Mouse (Mus musculus): ENCODE data around the gene Aspscr1. TPM values are rescaled to one million over a fixed set of nuclear protein-coding genes. Genes with fewer than 3 reads are reported as not detected.

The Aspscr1 gene
- total and polyA plus RNA-seq, 3 experiments: 35.2 to 38.6 (median 38.3) TPM

GRCm38 (mm10) chr11:120744121-120744701, 71.4 kb downstream of the Aspscr1 start:
- WGBS: 80% methylated on average over 7 of the region's 7 CpGs
- peaks cover 7% of the 10 kb centered on the region for H3K4me1 ChIP-seq (ENCODE audit: control insufficient read depth, insufficient read depth, low read length)
- H3K9ac ChIP-seq (ENCODE audit: low read depth, low read length): no peak overlapping the region
- H3K27ac ChIP-seq: no peak overlapping the region
- DNase-seq: no peak
- TF ChIP-seq POLR2A (IDR thresholded peaks at IDR 0.05; ENCODE audit: insufficient read depth, low read depth, low read length): no peak
- no peak for TF ChIP-seq EP300 (IDR thresholded peaks at IDR 0.05; ENCODE audit: insufficient read depth, low read depth, low read length)
- no peak for TF ChIP-seq CTCF (IDR thresholded peaks at IDR 0.05)
- no peak overlapping the region for H3K4me3 ChIP-seq
- H3K79me2 ChIP-seq (replicated peaks; ENCODE audit: control insufficient read depth, insufficient read depth, low read length): no peaks in the 10 kb centered on the region
- no peaks in the 10 kb centered on the region for H3K27me3 ChIP-seq (ENCODE audit: control insufficient read depth, insufficient read depth, low read length)
- intact Hi-C loops (cut with DNase I): no loop called here
- H3K36me3 ChIP-seq (ENCODE audit: control insufficient read depth, insufficient read depth, low read length): peaks cover 3% of the 10 kb centered on the region; the same call in 1 of the 2 replicates

GRCm38 (mm10) chr11:120747974-120748373, 75.2 kb downstream of the Aspscr1 start:
- 47% methylated on average over 4 of the region's 4 CpGs for WGBS

GRCm38 (mm10) chr11:120749430-120749829, 76.7 kb downstream of the Aspscr1 start:
- Histone ChIP-seq H3K79me2 (replicated peaks; ENCODE audit: control insufficient read depth, insufficient read depth, low read length) (no peaks in the 10 kb centered on the region), H3K27me3 (ENCODE audit: control insufficient read depth, insufficient read depth, low read length) (no peaks in the 10 kb centered on the region), H3K36me3 (ENCODE audit: control insufficient read depth, insufficient read depth, low read length) (peaks cover 3% of the 10 kb centered on the region; the same call in 1 of the 2 replicates), H3K4me3 (no peak overlapping the region), H3K4me1 (ENCODE audit: control insufficient read depth, insufficient read depth, low read length) (peaks cover 7% of the 10 kb centered on the region), H3K9ac (ENCODE audit: low read depth, low read length) (no peak overlapping the region), H3K27ac (no peak overlapping the region)
- peak in 1 of 2 experiments; percentile 44 for DNase-seq
- WGBS: 61% methylated on average over 8 of the region's 8 CpGs
- intact Hi-C loops (cut with DNase I): no loop called here
- TF ChIP-seq EP300 (IDR thresholded peaks at IDR 0.05; ENCODE audit: insufficient read depth, low read depth, low read length) (0 out of 2 replicates have a peak, but pooled peaks have one; percentile 49), CTCF (IDR thresholded peaks at IDR 0.05) (peak; percentile 71), POLR2A (IDR thresholded peaks at IDR 0.05; ENCODE audit: insufficient read depth, low read depth, low read length) (no peak)

More at GRCm38 (mm10) chr11:120747974-120748373, 75.2 kb downstream of the Aspscr1 start:
- Histone ChIP-seq H3K9ac (ENCODE audit: low read depth, low read length) (no peak overlapping the region), H3K27ac (peak overlapping the region; percentile 49), H3K4me3 (no peak overlapping the region), H3K36me3 (ENCODE audit: control insufficient read depth, insufficient read depth, low read length) (peaks cover 3% of the 10 kb centered on the region; the same call in 1 of the 2 replicates), H3K79me2 (replicated peaks; ENCODE audit: control insufficient read depth, insufficient read depth, low read length) (no peaks in the 10 kb centered on the region), H3K4me1 (ENCODE audit: control insufficient read depth, insufficient read depth, low read length) (peaks cover 7% of the 10 kb centered on the region), H3K27me3 (ENCODE audit: control insufficient read depth, insufficient read depth, low read length) (no peaks in the 10 kb centered on the region)
- TF ChIP-seq EP300 (IDR thresholded peaks at IDR 0.05; ENCODE audit: insufficient read depth, low read depth, low read length): peak; percentile 43; the same call in 1 of the 2 replicates
- no peak for TF ChIP-seq POLR2A (IDR thresholded peaks at IDR 0.05; ENCODE audit: insufficient read depth, low read depth, low read length)
- no peak for DNase-seq
- intact Hi-C loops (cut with DNase I): no loop called here

- Histone ChIP-seq H3K9ac (ENCODE audit: low read depth, low read length) (no peak overlapping the region), H3K27me3 (ENCODE audit: control insufficient read depth, insufficient read depth, low read length) (no peaks in the 10 kb centered on the region), H3K27ac (no peak overlapping the region), H3K4me3 (no peak overlapping the region), H3K4me1 (ENCODE audit: control insufficient read depth, insufficient read depth, low read length) (peaks cover 7% of the 10 kb centered on the region), H3K36me3 (ENCODE audit: control insufficient read depth, insufficient read depth, low read length) (peaks cover 3% of the 10 kb centered on the region; the same call in 1 of the 2 replicates), H3K79me2 (replicated peaks; ENCODE audit: control insufficient read depth, insufficient read depth, low read length) (no peaks in the 10 kb centered on the region)
- TF ChIP-seq POLR2A (IDR thresholded peaks at IDR 0.05; ENCODE audit: insufficient read depth, low read depth, low read length) (no peak), CTCF (IDR thresholded peaks at IDR 0.05) (no peak), EP300 (IDR thresholded peaks at IDR 0.05; ENCODE audit: insufficient read depth, low read depth, low read length) (no peak)
- no peak for DNase-seq
- 63% methylated on average over 4 of the region's 4 CpGs for WGBS
- intact Hi-C loops (cut with DNase I): loop anchor here (2.0 kb wide), 1 partner anchor 31 kb away; the partner anchor contains the start of gene Rac3
These were observed 78.8 kb downstream of the Aspscr1 start for GRCm38 (mm10) chr11:120751606-120752005.

Small RNA genes within 50 kb of the gene (microRNA-seq; reads per million reads assigned to microRNA genes)
- 0 to 1.1 reads per million in 2 experiments for gene Mir6936

Other genes starting within 250 kb of the Aspscr1 start
Only the 30 nearest of the 32 such genes appear.
- under 1 TPM; 0.52 to 0.76 TPM for gene Pde6g, start 219.5 kb upstream of the Aspscr1 start, total RNA-seq (2021)
- 0.53 and 1.3 TPM in 2 replicates for gene Pde6g, start 219.5 kb upstream of the Aspscr1 start, polyA plus RNA-seq (2012; rRNA removed)
- gene Oxld1, start 214.9 kb upstream of the Aspscr1 start, total RNA-seq (2021): 10 to 100 TPM; 57.4 to 61.6 TPM
- 52.0 and 59.4 TPM in 2 replicates for gene Oxld1, start 214.9 kb upstream of the Aspscr1 start, polyA plus RNA-seq (2012; rRNA removed)
- 1 to 10 TPM; 5.8 to 6.0 TPM for gene Ccdc137, start 214.9 kb upstream of the Aspscr1 start, total RNA-seq (2021)
- gene Ccdc137, start 214.9 kb upstream of the Aspscr1 start, polyA plus RNA-seq (2012; rRNA removed): 6.7 and 11.7 TPM in 2 replicates
- 10 to 100 TPM in 1 of 2 experiments, 1 to 10 TPM in 1; 9.1 to 10.8 TPM for gene Arl16, start 205.4 kb upstream of the Aspscr1 start, total RNA-seq (2021)
- gene Arl16, start 205.4 kb upstream of the Aspscr1 start, polyA plus RNA-seq (2012; rRNA removed): 13.6 and 17.1 TPM in 2 replicates
- 100 to 1,000 TPM; 207 to 232 TPM for gene Mrpl12, start 188.4 kb upstream of the Aspscr1 start, total RNA-seq (2021)
- 199 and 200 TPM in 2 replicates for gene Mrpl12, start 188.4 kb upstream of the Aspscr1 start, polyA plus RNA-seq (2012; rRNA removed)
- 10 to 100 TPM; 14.1 to 14.6 TPM for gene Slc25a10, start 181.1 kb upstream of the Aspscr1 start, total RNA-seq (2021)
- gene Slc25a10, start 181.1 kb upstream of the Aspscr1 start, polyA plus RNA-seq (2012; rRNA removed): 32.6 and 40.9 TPM in 2 replicates
- under 1 TPM; 0.68 to 0.73 TPM for gene Gcgr, start 142.3 kb upstream of the Aspscr1 start, total RNA-seq (2021)
- gene Gcgr, start 142.3 kb upstream of the Aspscr1 start, polyA plus RNA-seq (2012; rRNA removed): 2.1 and 2.3 TPM in 2 replicates
- 10 to 100 TPM; 38.5 to 43.9 TPM for gene Mcrip1, start 123.2 kb upstream of the Aspscr1 start, total RNA-seq (2021)
- gene Mcrip1, start 123.2 kb upstream of the Aspscr1 start, polyA plus RNA-seq (2012; rRNA removed): 84.9 and 97.4 TPM in 2 replicates
- gene Ppp1r27, start 121.8 kb upstream of the Aspscr1 start, total RNA-seq (2021): under 1 TPM in 1 of 2 experiments, not detected in 1; 0.34 TPM
- 0.64 and 0.96 TPM in 2 replicates for gene Ppp1r27, start 121.8 kb upstream of the Aspscr1 start, polyA plus RNA-seq (2012; rRNA removed)
- 100 to 1,000 TPM; 221 to 246 TPM for gene P4hb, start 99.7 kb upstream of the Aspscr1 start, total RNA-seq (2021)
- 115 and 174 TPM in 2 replicates for gene P4hb, start 99.7 kb upstream of the Aspscr1 start, polyA plus RNA-seq (2012; rRNA removed)
- 100 to 1,000 TPM; 139 to 144 TPM for gene Arhgdia, start 91.3 kb upstream of the Aspscr1 start, total RNA-seq (2021)
- gene Arhgdia, start 91.3 kb upstream of the Aspscr1 start, polyA plus RNA-seq (2012; rRNA removed): 245 and 257 TPM in 2 replicates
- 10 to 100 TPM; 48.7 to 52.0 TPM for gene Alyref, start 74.6 kb upstream of the Aspscr1 start, total RNA-seq (2021)
- gene Alyref, start 74.6 kb upstream of the Aspscr1 start, polyA plus RNA-seq (2012; rRNA removed): 13.6 and 15.6 TPM in 2 replicates
- 10 to 100 TPM; 79.9 to 89.0 TPM for gene Anapc11, start 74.6 kb upstream of the Aspscr1 start, total RNA-seq (2021)
- 87.8 and 105 TPM in 2 replicates for gene Anapc11, start 74.6 kb upstream of the Aspscr1 start, polyA plus RNA-seq (2012; rRNA removed)
- gene Npb, start 64.5 kb upstream of the Aspscr1 start, total RNA-seq (2021): not detected
- gene Npb, start 64.5 kb upstream of the Aspscr1 start, polyA plus RNA-seq (2012; rRNA removed): not detected in 2 replicates
- 10 to 100 TPM; 51.8 to 55.6 TPM for gene Pcyt2, start 55.0 kb upstream of the Aspscr1 start, total RNA-seq (2021)
- 111 and 125 TPM in 2 replicates for gene Pcyt2, start 55.0 kb upstream of the Aspscr1 start, polyA plus RNA-seq (2012; rRNA removed)
- gene Sirt7, start 47.7 kb upstream of the Aspscr1 start, total RNA-seq (2021): 1 to 10 TPM; 7.0 to 7.4 TPM
- gene Sirt7, start 47.7 kb upstream of the Aspscr1 start, polyA plus RNA-seq (2012; rRNA removed): 23.7 and 25.9 TPM in 2 replicates
- 10 to 100 TPM; 35.7 to 45.2 TPM for gene Mafg, start 39.4 kb upstream of the Aspscr1 start, total RNA-seq (2021)
- gene Mafg, start 39.4 kb upstream of the Aspscr1 start, polyA plus RNA-seq (2012; rRNA removed): 32.8 and 37.2 TPM in 2 replicates
- 1 to 10 TPM in 1 of 2 experiments, under 1 TPM in 1; 0.81 to 1.2 TPM for gene Pycr1, start 29.2 kb upstream of the Aspscr1 start, total RNA-seq (2021)
- 3.9 and 4.9 TPM in 2 replicates for gene Pycr1, start 29.2 kb upstream of the Aspscr1 start, polyA plus RNA-seq (2012; rRNA removed)
- gene Myadml2, start 24.8 kb upstream of the Aspscr1 start, total RNA-seq (2021): 10 to 100 TPM; 77.6 to 87.3 TPM
- gene Myadml2, start 24.8 kb upstream of the Aspscr1 start, polyA plus RNA-seq (2012; rRNA removed): 55.1 and 68.3 TPM in 2 replicates
- gene Notum, start 11.8 kb upstream of the Aspscr1 start, total RNA-seq (2021): under 1 TPM in 1 of 2 experiments, not detected in 1; 0.23 TPM
- 0.18 and 0.35 TPM in 2 replicates for gene Notum, start 11.8 kb upstream of the Aspscr1 start, polyA plus RNA-seq (2012; rRNA removed)
- gene Cenpx, start 40.8 kb downstream of the Aspscr1 start, total RNA-seq (2021): 10 to 100 TPM; 26.4 to 34.2 TPM
- 51.4 and 53.0 TPM in 2 replicates for gene Cenpx, start 40.8 kb downstream of the Aspscr1 start, polyA plus RNA-seq (2012; rRNA removed)
- 1 to 10 TPM; 4.2 to 4.5 TPM for gene Lrrc45, start 41.0 kb downstream of the Aspscr1 start, total RNA-seq (2021)
- 12.5 and 12.7 TPM in 2 replicates for gene Lrrc45, start 41.0 kb downstream of the Aspscr1 start, polyA plus RNA-seq (2012; rRNA removed)
- gene Rac3, start 48.5 kb downstream of the Aspscr1 start, total RNA-seq (2021): under 1 TPM; 0.70 to 0.99 TPM
- gene Rac3, start 48.5 kb downstream of the Aspscr1 start, polyA plus RNA-seq (2012; rRNA removed): 3.3 and 4.6 TPM in 2 replicates
- gene Dcxr, start 54.3 kb downstream of the Aspscr1 start, total RNA-seq (2021): 10 to 100 TPM; 12.1 to 12.9 TPM
- gene Dcxr, start 54.3 kb downstream of the Aspscr1 start, polyA plus RNA-seq (2012; rRNA removed): 32.0 and 35.5 TPM in 2 replicates
- 10 to 100 TPM; 17.7 to 19.4 TPM for gene Cbr2, start 59.1 kb downstream of the Aspscr1 start, total RNA-seq (2021)
- gene Cbr2, start 59.1 kb downstream of the Aspscr1 start, polyA plus RNA-seq (2012; rRNA removed): 42.3 and 379 TPM in 2 replicates
- gene Hmga1b, start 89.8 kb downstream of the Aspscr1 start, total RNA-seq (2021): 10 to 100 TPM; 24.5 to 31.4 TPM
- 0.57 and 1.4 TPM in 2 replicates for gene Hmga1b, start 89.8 kb downstream of the Aspscr1 start, polyA plus RNA-seq (2012; rRNA removed)
- 10 to 100 TPM; 11.9 to 12.5 TPM for gene Rfng, start 111.2 kb downstream of the Aspscr1 start, total RNA-seq (2021)
- 28.6 and 30.0 TPM in 2 replicates for gene Rfng, start 111.2 kb downstream of the Aspscr1 start, polyA plus RNA-seq (2012; rRNA removed)
- 10 to 100 TPM; 54.4 to 55.8 TPM for gene Gps1, start 111.3 kb downstream of the Aspscr1 start, total RNA-seq (2021)
- gene Gps1, start 111.3 kb downstream of the Aspscr1 start, polyA plus RNA-seq (2012; rRNA removed): 85.9 and 129 TPM in 2 replicates
- 10 to 100 TPM; 23.3 to 23.5 TPM for gene Dus1l, start 123.4 kb downstream of the Aspscr1 start, total RNA-seq (2021)
- 20.6 and 26.4 TPM in 2 replicates for gene Dus1l, start 123.4 kb downstream of the Aspscr1 start, polyA plus RNA-seq (2012; rRNA removed)
- gene Fasn, start 151.6 kb downstream of the Aspscr1 start, total RNA-seq (2021): 10 to 100 TPM; 22.0 to 32.1 TPM
- 318 and 731 TPM in 2 replicates for gene Fasn, start 151.6 kb downstream of the Aspscr1 start, polyA plus RNA-seq (2012; rRNA removed)